Mouse (Mus musculus) brown adipose tissue, adult 24 weeks (tissue): ENCODE measurements around the gene Ptger4. TPM values are rescaled to one million over a fixed set of nuclear protein-coding genes. Genes with fewer than 3 reads are reported as not detected.
A peak's percentile ranks its signal among the peaks of the same experiment; 100 is the strongest.
"Not testable (repeated sequence)": the region's sequence is repeated elsewhere in the genome, so short reads cannot be mapped to it uniquely, and the experiment has no call there.

ENCODE experiments used
- H3K27ac ChIP-seq: fragments of 200-500 bp; replicated peaks from 2 replicates; pipeline ENCODE4 v1.5.1; 2012; ENCODE audit warnings: low read depth, mild to moderate bottlenecking, low read length
- H3K4me1 ChIP-seq: fragments of 200-500 bp; 2 replicates; pipeline ENCODE4 v1.6.1; 2012; ENCODE audit warnings: low read length, mixed read lengths; ENCODE audit not compliant: control insufficient read depth, insufficient read depth, insufficient read length
- H3K4me3 ChIP-seq: fragments of 200-500 bp; 2 replicates; pipeline ENCODE4 v1.5.1; 2012; ENCODE audit warnings: low read depth, mild to moderate bottlenecking, low read length, moderate library complexity; ENCODE audit not compliant: insufficient read depth
- polyA plus RNA-seq: library from polyadenylated mRNA; stranded (reverse); fragments of >200 nt; gene quantifications from 2 replicates; pipeline ENCODE4 v1.2.4, GENCODE M21; 2012; ENCODE audit not compliant: missing spikeins, insufficient read depth, insufficient read length

Gene Ptger4
- polyA plus RNA-seq, 1 experiment, result 3.1 TPM

DNA sequence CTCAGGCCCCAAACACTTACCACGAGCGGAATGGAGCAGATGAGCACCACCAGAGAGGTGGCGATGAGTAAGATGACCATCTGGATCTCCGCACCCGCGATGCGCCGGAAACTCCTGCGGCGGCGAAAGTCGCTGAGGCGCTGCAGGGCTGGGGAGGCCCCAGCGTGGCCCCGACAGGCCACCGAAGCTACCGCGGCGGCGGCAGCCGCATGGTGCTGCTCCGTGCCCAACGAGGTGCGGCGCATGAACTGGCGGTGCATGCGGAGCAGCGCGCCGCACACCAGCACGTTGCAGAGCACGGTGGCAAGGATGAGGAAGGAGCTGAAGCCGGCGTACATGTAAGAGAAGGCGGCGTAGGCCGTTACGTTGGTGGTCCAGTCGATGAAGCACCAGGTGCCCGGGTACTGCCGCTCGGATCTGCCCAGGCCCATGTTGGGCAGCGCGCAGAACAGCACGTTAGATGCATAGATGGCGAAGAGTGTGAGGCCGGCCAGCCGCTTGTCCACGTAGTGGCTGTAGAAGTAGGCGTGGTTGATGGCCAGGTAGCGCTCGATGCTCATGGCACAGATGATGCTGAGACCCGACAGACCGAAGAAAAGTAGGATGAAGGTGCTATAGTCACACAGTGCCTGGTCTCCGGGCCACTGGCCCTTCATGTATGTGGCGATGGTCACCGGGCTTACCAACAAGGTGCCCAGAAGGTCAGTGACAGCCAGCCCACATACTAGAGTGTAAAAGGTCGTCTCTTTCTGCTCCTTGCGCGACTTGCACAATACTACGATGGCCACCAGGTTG lies 1.5 kb downstream of the Ptger4 start:
- H3K4me3 ChIP-seq, result peak overlapping the region; percentile 90
- H3K4me1 ChIP-seq, result peaks cover 11% of the 10 kb centered on the region
- H3K27ac ChIP-seq, result peak overlapping the region; percentile 83

GRCm38 (mm10) chr15:5241304-5242201 lies 2.4 kb downstream of the Ptger4 start:
- Histone ChIP-seq H3K27ac (peak overlapping the region; percentile 83), H3K4me1 (peaks cover 11% of the 10 kb centered on the region)

GRCm38 (mm10) chr15:5240360-5240759 lies 3.6 kb downstream of the Ptger4 start:
- Histone ChIP-seq H3K4me3 (peak overlapping the region; percentile 60), H3K27ac (peak overlapping the region; percentile 81), H3K4me1 (peaks cover 11% of the 10 kb centered on the region)

More at GRCm38 (mm10) chr15:5241304-5242201, 2.4 kb downstream of the Ptger4 start:
- H3K4me3 ChIP-seq, result peak overlapping the region; percentile 90

DNA sequence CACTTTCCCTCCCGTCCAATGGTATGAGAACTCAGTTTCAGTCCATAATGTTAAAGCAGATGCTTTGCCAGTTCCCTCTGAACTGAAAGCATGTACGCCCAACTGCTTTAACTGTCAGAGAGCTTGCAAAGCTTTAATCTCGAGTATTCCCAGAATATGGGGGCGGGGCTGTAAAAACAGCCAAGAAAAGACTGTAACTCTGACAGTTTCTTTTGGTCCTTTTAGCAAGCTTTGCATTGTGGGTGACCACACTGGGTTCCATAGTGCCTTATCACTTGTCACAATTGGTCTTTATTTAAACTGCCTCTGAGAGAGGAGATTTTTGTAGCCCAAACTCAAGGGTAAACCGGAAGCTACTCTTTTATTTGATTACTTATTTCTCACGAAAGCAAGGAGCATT lies 4.1 kb downstream of the Ptger4 start:
- Histone ChIP-seq H3K4me3 (peak overlapping the region; percentile 60), H3K4me1 (peaks cover 11% of the 10 kb centered on the region), H3K27ac (peak overlapping the region; percentile 81)

DNA sequence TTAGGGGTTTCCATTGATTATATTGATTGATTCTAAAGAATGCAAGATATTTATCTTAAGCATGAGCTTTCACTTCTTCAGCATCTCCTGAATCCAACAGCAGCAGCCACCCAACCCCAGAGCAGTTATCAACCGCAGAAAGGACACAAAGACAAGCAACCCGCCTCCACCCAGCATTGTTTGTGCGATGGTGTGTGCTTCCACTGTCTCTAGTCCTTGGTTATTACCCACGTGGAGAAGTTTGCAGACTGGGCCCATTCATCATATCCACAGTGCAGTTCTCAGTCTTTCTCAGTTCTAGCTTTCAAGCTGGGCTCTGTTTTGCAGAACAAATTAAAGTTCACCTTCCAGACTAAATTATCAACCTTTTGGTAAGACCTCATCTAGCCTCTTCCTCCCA lies 4.6 kb downstream of the Ptger4 start:
- H3K4me1 ChIP-seq, result peaks cover 7% of the 10 kb centered on the region; the same call in 1 of the 2 replicates
- H3K27ac ChIP-seq, result peak overlapping the region; percentile 81
- peak overlapping the region; percentile 60 for H3K4me3 ChIP-seq

- 0 out of 2 replicates have a peak overlapping the region, but pooled peaks have one; percentile 52 for H3K27ac ChIP-seq
- H3K4me1 ChIP-seq, result peaks cover 7% of the 10 kb centered on the region; the same call in 1 of the 2 replicates
- H3K4me3 ChIP-seq, result 0 out of 2 replicates have a peak overlapping the region, but pooled peaks have one; percentile 26
Observed at GRCm38 (mm10) chr15:5238553-5238952, 5.4 kb downstream of the Ptger4 start.

DNA sequence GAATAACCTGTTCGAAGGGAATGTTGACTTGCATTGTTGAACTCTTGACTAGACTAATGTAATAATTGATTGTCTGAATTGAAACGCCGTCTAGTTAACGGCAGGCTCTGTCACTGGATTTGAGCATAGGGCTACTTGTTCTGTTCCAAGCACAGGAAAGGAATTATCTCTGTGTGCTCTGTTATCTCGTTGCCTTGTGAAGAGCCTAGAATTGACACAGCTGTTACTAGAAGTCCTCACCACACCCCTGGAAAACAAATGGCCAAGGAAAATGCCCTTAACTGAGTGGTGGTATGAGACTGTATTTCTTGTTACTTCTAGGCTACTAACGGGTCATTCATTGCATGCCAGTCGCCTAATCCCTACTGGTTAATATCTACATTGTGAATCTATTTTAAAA lies 5.9 kb downstream of the Ptger4 start:
- Histone ChIP-seq H3K4me1 (peaks cover 7% of the 10 kb centered on the region; the same call in 1 of the 2 replicates), H3K4me3 (peak overlapping the region; percentile 32), H3K27ac (peak overlapping the region; percentile 62; the same call in 1 of the 2 replicates)

GRCm38 (mm10) chr15:5237012-5237660 lies 6.9 kb downstream of the Ptger4 start:
- Histone ChIP-seq H3K4me1 (no peaks in the 10 kb centered on the region), H3K27ac (peak overlapping the region; percentile 62; the same call in 1 of the 2 replicates), H3K4me3 (peak overlapping the region; percentile 32; the same call in 1 of the 2 replicates)

DNA sequence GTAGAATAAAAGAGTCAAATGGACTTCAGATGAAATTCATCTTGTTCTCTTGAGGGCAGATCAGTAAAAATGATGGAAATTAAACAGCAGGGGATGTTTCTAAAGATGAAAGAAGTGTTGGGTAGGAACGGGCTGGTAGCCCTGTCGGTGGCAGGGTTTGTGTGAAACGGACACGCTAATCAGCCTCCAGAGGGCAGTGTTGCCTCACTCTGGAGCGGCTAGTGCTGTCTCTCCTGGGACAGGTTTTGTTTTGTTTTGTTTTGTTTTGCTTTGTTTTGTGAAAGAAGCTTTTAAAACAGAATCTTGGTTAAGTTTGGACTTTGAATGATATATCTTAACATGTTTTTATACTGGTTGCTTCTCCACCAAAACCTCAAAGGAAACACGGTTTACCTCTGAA lies 7.4 kb downstream of the Ptger4 start:
- Histone ChIP-seq H3K4me3 (no peak overlapping the region), H3K27ac (no peak overlapping the region), H3K4me1 (no peaks in the 10 kb centered on the region)

- H3K4me1 ChIP-seq, result no peaks in the 10 kb centered on the region
- H3K27ac ChIP-seq, result no peak overlapping the region
- H3K4me3 ChIP-seq, result no peak overlapping the region
Observed at GRCm38 (mm10) chr15:5235527-5235926, 8.5 kb downstream of the Ptger4 start.

- Histone ChIP-seq H3K4me1 (no peaks in the 10 kb centered on the region), H3K27ac (no peak overlapping the region), H3K4me3 (no peak overlapping the region)
Observed at GRCm38 (mm10) chr15:5234659-5235058, 9.3 kb downstream of the Ptger4 start.

- H3K4me3 ChIP-seq, H3K4me1 ChIP-seq, H3K27ac ChIP-seq: not testable (repeated sequence)
Observed at GRCm38 (mm10) chr15:5230746-5231145, 13.2 kb downstream of the Ptger4 start.

DNA sequence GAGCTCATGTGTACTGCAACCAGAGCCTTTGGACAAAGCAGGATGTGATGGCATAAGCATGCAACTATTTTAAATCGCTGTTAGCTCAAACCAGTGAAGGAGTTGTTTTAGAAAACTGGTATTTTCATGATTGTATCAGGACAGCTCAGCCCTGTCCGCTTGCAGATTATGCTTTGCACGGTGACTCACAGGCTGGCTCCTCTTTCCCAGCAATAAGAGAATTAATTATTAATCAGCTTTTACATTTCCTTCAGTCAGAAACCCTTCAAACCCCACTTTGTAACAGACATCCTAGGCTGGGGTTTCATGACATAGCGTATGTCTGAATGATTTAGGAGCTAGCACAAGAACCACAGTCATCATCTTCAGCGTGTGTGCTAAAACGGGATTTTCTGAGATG lies 23.5 kb downstream of the Ptger4 start:
- Histone ChIP-seq H3K27ac (no peak overlapping the region), H3K4me1 (no peaks in the 10 kb centered on the region), H3K4me3 (no peak overlapping the region)

- no peaks in the 10 kb centered on the region for H3K4me1 ChIP-seq
- no peak overlapping the region for H3K4me3 ChIP-seq
- no peak overlapping the region for H3K27ac ChIP-seq
Observed at GRCm38 (mm10) chr15:5209116-5209515, 34.9 kb downstream of the Ptger4 start.

- no peaks in the 10 kb centered on the region for H3K4me1 ChIP-seq
- H3K4me3 ChIP-seq, result no peak overlapping the region
- no peak overlapping the region for H3K27ac ChIP-seq
Observed at GRCm38 (mm10) chr15:5205222-5205621, 38.8 kb downstream of the Ptger4 start.
